ENCODE assay signal across 20 mouse cellular contexts in the genomic region with DNA sequence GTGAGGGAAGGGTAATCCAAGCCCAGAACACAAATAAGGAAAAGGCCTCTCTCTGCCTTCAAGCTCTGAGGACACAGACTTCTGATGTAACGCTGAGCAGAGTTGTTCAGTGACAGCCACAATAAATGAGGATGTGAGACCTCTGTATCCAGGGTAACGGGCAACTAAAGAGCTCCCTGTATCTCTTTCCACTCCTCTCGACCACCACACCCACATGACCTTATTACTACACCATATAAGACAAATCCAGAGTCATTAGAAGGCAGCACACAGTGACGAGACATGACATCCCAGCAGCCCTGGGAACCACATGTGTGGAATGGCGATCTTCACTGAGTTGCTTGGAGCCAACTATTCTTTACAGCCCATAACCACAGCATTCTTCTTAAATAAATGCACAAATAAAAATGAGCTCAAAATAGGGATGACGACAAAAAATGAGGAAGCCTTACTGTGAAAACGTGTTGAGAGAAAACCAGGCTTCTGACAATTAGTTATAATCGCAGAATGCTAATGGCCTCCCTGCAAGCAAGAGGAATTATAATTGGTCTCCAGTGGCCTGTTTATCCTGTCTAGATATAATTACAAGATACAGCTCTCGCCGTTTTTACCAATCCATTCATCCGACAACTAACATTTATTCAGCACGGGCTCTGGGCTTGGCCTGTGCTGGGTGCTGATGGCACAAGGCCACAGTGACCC. TPM values are rescaled to one million over a fixed set of nuclear protein-coding genes. Genes with fewer than 3 reads are reported as not detected.
DNase-seq lines count a peak whose midpoint lies in the region; ATAC-seq and TF ChIP-seq lines count a peak whose summit lies in the region.
"Had no signal": no experiment of that assay in that cellular context is flagged by ENCODE, and none has a peak within 500 bp of the region (broad histone marks: within the 10 kb centered on the region; RNA-seq: fewer than 3 reads in every experiment).

No protein-coding gene starts in this region.

- H3K27me3 ChIP-seq in forebrain, embryonic 14.5 days (replicated peaks; ENCODE audit: control insufficient read depth, insufficient read depth, low read length): no peaks in the 10 kb centered on the region
- no peaks in the 10 kb centered on the region for H3K27me3 ChIP-seq in hindbrain, postnatal 0 days (ENCODE audit: insufficient read depth, low read length)
- H3K27me3 ChIP-seq in intestine, embryonic 16.5 days (replicated peaks; ENCODE audit: control insufficient read depth, insufficient read depth, low read length): 0 out of 2 replicates have a peak, but pooled peaks cover under 1% of the 10 kb centered on the region
- H3K27me3 ChIP-seq: heart, embryonic 15.5 days; liver, embryonic 12.5 days; Patski had no signal

- H3K9ac ChIP-seq in forebrain, embryonic 14.5 days (ENCODE audit: low read length): no peak overlapping the region
- no peak overlapping the region for H3K9ac ChIP-seq in hindbrain, postnatal 0 days (replicated peaks; ENCODE audit: low read length)
- H3K9ac ChIP-seq in intestine, embryonic 16.5 days (ENCODE audit: low read depth, low read length): no peak overlapping the region
- H3K9ac ChIP-seq: heart, embryonic 15.5 days; liver, embryonic 12.5 days; stomach, embryonic 15.5 days had no signal

- TF ChIP-seq CTCF in brain, embryonic 14.5 days (IDR thresholded peaks at IDR 0.05; ENCODE audit: borderline replicate concordance, extremely low read depth, insufficient read depth, insufficient read length): no peak
- no peak for TF ChIP-seq CTCF in hindbrain, postnatal 0 days (IDR thresholded peaks at IDR 0.05; ENCODE audit: low read depth)

- H3K4me2 ChIP-seq in forebrain, embryonic 14.5 days (ENCODE audit: low read length): no peak overlapping the region
- H3K4me2 ChIP-seq in hindbrain, postnatal 0 days (ENCODE audit: low read depth, low read length): no peak overlapping the region
- no peak overlapping the region for H3K4me2 ChIP-seq in intestine, embryonic 16.5 days (ENCODE audit: low read depth, low read length)
- H3K4me2 ChIP-seq: heart, embryonic 15.5 days; liver, embryonic 12.5 days; stomach, embryonic 15.5 days had no signal

- peak; percentile 79 for DNase-seq in brain, embryonic 14.5 days (ENCODE audit: low read depth)
- peak; percentile 59 for DNase-seq in forebrain, embryonic 14.5 days (ENCODE audit: low spot score)
- DNase-seq in hindbrain, postnatal 0 days (ENCODE audit: low spot score): peak; percentile 47
- no peak for DNase-seq in adrenal gland, postnatal 14 days
- DNase-seq in layer of hippocampus, adult 8-10 months (ENCODE audit: low spot score in 2 of 2): no peak
- no peak for DNase-seq in lung, postnatal 14 days
- DNase-seq: cerebellum, postnatal 14 days; kidney, postnatal 10 days; lung, postnatal 10 days; thymus, postnatal 25 days had no signal

- no peaks in the 10 kb centered on the region for H3K36me3 ChIP-seq in forebrain, embryonic 14.5 days (ENCODE audit: control insufficient read depth, insufficient read depth, low read length)
- H3K36me3 ChIP-seq in hindbrain, postnatal 0 days (ENCODE audit: insufficient read depth, low read length): no peaks in the 10 kb centered on the region
- H3K36me3 ChIP-seq in intestine, embryonic 16.5 days (ENCODE audit: control insufficient read depth, insufficient read depth, low read length): no peaks in the 10 kb centered on the region

- H3K4me3 ChIP-seq in forebrain, embryonic 14.5 days (ENCODE audit: low read depth, low read length): no peak overlapping the region
- no peak overlapping the region for H3K4me3 ChIP-seq in hindbrain, postnatal 0 days (ENCODE audit: low read length)
- H3K4me3 ChIP-seq in intestine, embryonic 16.5 days (ENCODE audit: low read length): no peak overlapping the region
- H3K4me3 ChIP-seq: heart, embryonic 15.5 days; liver, embryonic 12.5 days; stomach, embryonic 15.5 days had no signal

- 0 out of 2 replicates have a peak overlapping the region, but pooled peaks have one; percentile 41 for H3K27ac ChIP-seq in forebrain, embryonic 14.5 days (ENCODE audit: low read depth, low read length)
- H3K27ac ChIP-seq in hindbrain, postnatal 0 days: no peak overlapping the region
- no peak overlapping the region for H3K27ac ChIP-seq in intestine, embryonic 16.5 days (ENCODE audit: low read length)
- H3K27ac ChIP-seq: heart, embryonic 15.5 days; liver, embryonic 12.5 days; stomach, embryonic 15.5 days had no signal

- WGBS in forebrain, embryonic 14.5 days: 35% methylated on average over 12 of the region's 12 CpGs
- WGBS in hindbrain, postnatal 0 days: 45% methylated on average over 12 of the region's 12 CpGs
- 64% methylated on average over 12 of the region's 12 CpGs for WGBS in intestine, embryonic 16.5 days

- no peak for TF ChIP-seq POLR2A in brain, embryonic 14.5 days (IDR thresholded peaks at IDR 0.05; ENCODE audit: borderline replicate concordance, extremely low read depth, insufficient read depth, insufficient read length, poor library complexity, severe bottlenecking)

- ATAC-seq in forebrain, embryonic 14.5 days: peak; percentile 49; the same call in 1 of the 2 replicates
- ATAC-seq in hindbrain, postnatal 0 days: peak; percentile 42; the same call in 1 of the 2 replicates
- ATAC-seq in monocyte, adult 5-6 weeks (replicated peaks; ENCODE audit: insufficient number of reproducible peaks, low FRiP score, low TSS enrichment, poor library complexity, severe bottlenecking): peak; percentile 81; the same call in 1 of the 2 replicates
- no peak for ATAC-seq in intestine, embryonic 16.5 days
- ATAC-seq: liver, embryonic 12.5 days; Patski had no signal

- H3K9me3 ChIP-seq in forebrain, embryonic 14.5 days (replicated peaks; ENCODE audit: control insufficient read depth, low read length): no peaks in the 10 kb centered on the region
- H3K9me3 ChIP-seq in hindbrain, postnatal 0 days (ENCODE audit: low read length): no peaks in the 10 kb centered on the region; the same call in none of the 2 replicates
- no peaks in the 10 kb centered on the region for H3K9me3 ChIP-seq in intestine, embryonic 16.5 days (ENCODE audit: control insufficient read depth, low read length)
- H3K9me3 ChIP-seq: heart, embryonic 15.5 days; stomach, embryonic 15.5 days had no signal

- H3K4me1 ChIP-seq in forebrain, embryonic 14.5 days (ENCODE audit: control insufficient read depth, insufficient read depth, low read length): peaks cover 8% of the 10 kb centered on the region; the same call in 1 of the 2 replicates
- no peaks in the 10 kb centered on the region for H3K4me1 ChIP-seq in hindbrain, postnatal 0 days (ENCODE audit: insufficient read depth, low read length)
- H3K4me1 ChIP-seq in intestine, embryonic 16.5 days (ENCODE audit: control insufficient read depth, insufficient read depth, low read length): peaks cover 8% of the 10 kb centered on the region; the same call in 1 of the 2 replicates
- H3K4me1 ChIP-seq: liver, embryonic 12.5 days had no signal

RNA-seq across cellular contexts. Expression of gene Ankrd60, which starts 27.7 kb away (rescaled TPM):
- not detected in 2 replicates for polyA plus RNA-seq in brain, embryonic 14.5 days (2012; rRNA removed)
- not detected in 2 replicates for polyA plus RNA-seq in forebrain, embryonic 14.5 days (2014; fragmentation: Nextera tagmentation; extraction: Ambion mirVana)
- total RNA-seq in hindbrain, postnatal 0 days (2014; rRNA removed): not detected in 2 replicates
- polyA plus RNA-seq in hindbrain, postnatal 0 days (2015; fragmentation: Nextera tagmentation; extraction: Ambion mirVana): not detected in 2 replicates
- total RNA-seq in monocyte, adult 5-6 weeks (2017): not detected in 3 replicates
- total RNA-seq in adrenal gland, postnatal 14 days (2021): not detected in 2 replicates
- not detected in 2 replicates for polyA plus RNA-seq in intestine, embryonic 16.5 days (2015; fragmentation: Nextera tagmentation; extraction: Ambion mirVana)
- total RNA-seq in layer of hippocampus, adult 8-10 months (2022): not detected
- total RNA-seq: gastrocnemius, postnatal 4 days; layer of hippocampus, postnatal 10 days; left cerebral cortex, postnatal 25 days had no signal
- polyA plus RNA-seq: embryonic facial prominence, embryonic 11.5 days; heart, embryonic 15.5 days; liver, embryonic 12.5 days; Patski; stomach, embryonic 15.5 days had no signal

RNA-seq across cellular contexts. Expression of gene Rab22a, which starts 53.7 kb away (rescaled TPM):
- polyA plus RNA-seq in brain, embryonic 14.5 days (2012; rRNA removed): 13.8 and 17.0 TPM in 2 replicates
- 36.4 and 41.1 TPM in 2 replicates for polyA plus RNA-seq in forebrain, embryonic 14.5 days (2014; fragmentation: Nextera tagmentation; extraction: Ambion mirVana)
- total RNA-seq in hindbrain, postnatal 0 days (2014; rRNA removed): 14.0 and 22.2 TPM in 2 replicates
- polyA plus RNA-seq in hindbrain, postnatal 0 days (2015; fragmentation: Nextera tagmentation; extraction: Ambion mirVana): 32.9 and 36.0 TPM in 2 replicates
- 13.1 to 23.1 TPM (median 15.2 TPM) in 3 replicates for total RNA-seq in monocyte, adult 5-6 weeks (2017)
- 33.0 and 35.4 TPM in 2 replicates for total RNA-seq in adrenal gland, postnatal 14 days (2021)
- polyA plus RNA-seq in intestine, embryonic 16.5 days (2015; fragmentation: Nextera tagmentation; extraction: Ambion mirVana): 31.2 and 32.4 TPM in 2 replicates
- 10 to 100 TPM; 23.9 to 31.0 (median 26.3) TPM for total RNA-seq in layer of hippocampus, adult 8-10 months (2022)

Comparison
In these comparisons a context has a peak if more than half of its experiments do, and no peak if none do; other contexts are left out.
1. DNase-seq: peak in brain, embryonic 14.5 days (single experiment), forebrain, embryonic 14.5 days (single experiment) and hindbrain, postnatal 0 days (single experiment); none in adrenal gland, postnatal 14 days (single experiment), layer of hippocampus, adult 8-10 months (0 of 2) and lung, postnatal 14 days (single experiment).